Mouse (Mus musculus) neural tube, embryonic 11.5 days (tissue): ENCODE data around the gene Gipc2. TPM values are rescaled to one million over a fixed set of nuclear protein-coding genes. Genes with fewer than 3 reads are reported as not detected.

Experiments
- ATAC-seq: fragments of 200-750 bp; cut with Nextera tagmentation; 2 replicates; pipeline ENCODE4 v1.8.0; 2017; ENCODE audit warnings: moderate number of reproducible peaks, mild to moderate bottlenecking, moderate TSS enrichment, moderate library complexity; ENCODE audit not compliant: insufficient read depth, low FRiP score, low TSS enrichment
- DNase-seq: peaks from one replicate; pipeline ENCODE4 v3.0.0-alpha.2; 2015; ENCODE audit warnings: low spot score
- H3K27ac ChIP-seq: fragments of 300-500 bp; sonication (generic); 2 replicates; pipeline ENCODE4 v1.5.1; 2014; ENCODE audit warnings: low read depth, mild to moderate bottlenecking, low read length
- H3K27me3 ChIP-seq: fragments of 300-500 bp; sonication (generic); 2 replicates; pipeline ENCODE4 v1.6.1; 2014; ENCODE audit warnings: mild to moderate bottlenecking, low read length, mixed read lengths; ENCODE audit not compliant: control insufficient read depth, insufficient read depth
- H3K36me3 ChIP-seq: fragments of 300-500 bp; sonication (generic); 2 replicates; pipeline ENCODE4 v1.6.1; 2014; ENCODE audit warnings: mild to moderate bottlenecking, low read length, moderate library complexity, mixed read lengths; ENCODE audit not compliant: control insufficient read depth, insufficient read depth
- H3K4me1 ChIP-seq: fragments of 300-500 bp; sonication (generic); 2 replicates; pipeline ENCODE4 v1.6.1; 2014; ENCODE audit warnings: low read length, mixed read lengths; ENCODE audit not compliant: control insufficient read depth, insufficient read depth
- H3K4me2 ChIP-seq: fragments of 300-500 bp; sonication (generic); 2 replicates; pipeline ENCODE4 v1.6.1; 2014; ENCODE audit warnings: low read depth, mild to moderate bottlenecking, moderate library complexity
- H3K4me3 ChIP-seq: fragments of 300-500 bp; sonication (generic); 2 replicates; pipeline ENCODE4 v1.5.1; 2014; ENCODE audit warnings: low read depth, low read length
- H3K9ac ChIP-seq: fragments of 300-500 bp; sonication (generic); 2 replicates; pipeline ENCODE4 v1.6.1; 2014; ENCODE audit warnings: mild to moderate bottlenecking, low read length
- H3K9me3 ChIP-seq: fragments of 300-500 bp; sonication (generic); 2 replicates; pipeline ENCODE4 v1.6.1; 2016; ENCODE audit warnings: low read length; ENCODE audit not compliant: control insufficient read depth
- WGBS: fragments of 180-500 bp; shearing (Covaris S2); extraction: QIAGEN DNeasy Blood & Tissue Kit; methylation state at CpG from one replicate; pipeline ENCODE4 v1.1.7; 2014; 5-methylcytosine and 5-hydroxymethylcytosine counted together
- polyA plus RNA-seq: library from polyadenylated mRNA; unstranded; fragments of >200 nt; fragmentation: Nextera tagmentation; extraction: Ambion mirVana; gene quantifications from 2 replicates; pipeline ENCODE4 v1.2.1, GENCODE M21; 2014

Gipc2 gene
- polyA plus RNA-seq, 1 experiment from 2014 or later, result 1.1 TPM

DNA sequence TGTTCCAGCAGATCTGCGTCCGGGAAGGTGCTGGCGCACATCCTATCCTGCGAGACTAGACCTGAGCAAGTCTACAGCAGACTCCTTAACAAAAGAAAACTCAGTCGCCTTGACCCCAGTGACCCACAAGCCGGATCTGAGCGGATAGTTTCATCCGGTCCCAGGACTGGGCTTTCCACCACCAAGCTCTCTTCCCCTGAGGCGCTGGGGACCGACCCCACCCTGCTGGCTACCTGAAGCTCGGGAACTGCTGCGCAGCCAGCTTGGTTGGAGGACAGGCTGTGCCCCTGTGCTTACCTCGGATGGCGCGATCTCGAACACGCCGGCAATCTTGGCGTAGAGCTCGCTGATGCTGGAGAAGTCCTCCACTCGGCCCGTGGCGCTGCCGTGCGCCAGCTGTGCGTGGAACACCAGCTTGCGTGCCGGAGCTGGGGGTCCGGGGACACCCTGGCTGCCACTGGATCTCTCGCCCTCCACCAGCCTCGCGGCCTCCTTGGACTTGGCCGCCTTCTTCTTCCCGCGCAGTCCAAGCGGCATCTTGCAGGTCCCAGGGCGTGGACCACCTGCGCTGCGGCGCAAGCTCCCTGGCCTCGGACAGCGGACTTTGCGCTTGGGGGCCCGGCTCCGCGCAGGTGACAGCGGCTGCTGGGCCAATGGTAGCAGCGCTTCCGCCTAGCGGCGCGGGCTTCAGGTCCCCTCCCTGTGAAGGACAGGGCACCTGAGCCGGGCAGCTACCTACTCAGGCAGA is 505 bp downstream of the Gipc2 start:
- Histone ChIP-seq H3K4me3 (peak overlapping the region; percentile 52), H3K9ac (peak overlapping the region; percentile 60), H3K27me3 (peaks cover 14% of the 10 kb centered on the region), H3K36me3 (no peaks in the 10 kb centered on the region), H3K4me2 (peak overlapping the region; percentile 97), H3K4me1 (peaks cover 11% of the 10 kb centered on the region; the same call in 1 of the 2 replicates), H3K27ac (no peak overlapping the region), H3K9me3 (no peaks in the 10 kb centered on the region)
- ATAC-seq, result peak; percentile 56
- peak; percentile 55 for DNase-seq
- WGBS, result under 1% methylated on average over 53 of the region's 53 CpGs

GRCm38 (mm10) chr3:152165014-152165350 is 1.0 kb downstream of the Gipc2 start:
- Histone ChIP-seq H3K27me3 (peaks cover 14% of the 10 kb centered on the region), H3K27ac (no peak overlapping the region), H3K9ac (peak overlapping the region; percentile 60), H3K4me1 (peaks cover 11% of the 10 kb centered on the region; the same call in 1 of the 2 replicates), H3K4me3 (peak overlapping the region; percentile 52), H3K4me2 (peak overlapping the region; percentile 97), H3K36me3 (no peaks in the 10 kb centered on the region), H3K9me3 (no peaks in the 10 kb centered on the region)
- WGBS, result 28% methylated on average over 9 of the region's 9 CpGs
- ATAC-seq (no peak), DNase-seq (no peak)

GRCm38 (mm10) chr3:152163320-152163719 is 2.7 kb downstream of the Gipc2 start:
- Histone ChIP-seq H3K9ac (no peak overlapping the region), H3K4me2 (no peak overlapping the region), H3K27ac (no peak overlapping the region), H3K36me3 (no peaks in the 10 kb centered on the region), H3K9me3 (no peaks in the 10 kb centered on the region), H3K4me1 (peaks cover 11% of the 10 kb centered on the region; the same call in 1 of the 2 replicates), H3K4me3 (no peak overlapping the region), H3K27me3 (peaks cover 14% of the 10 kb centered on the region)
- 90% methylated on average over 8 of the region's 8 CpGs for WGBS
- no peak for ATAC-seq
- no peak for DNase-seq

- H3K4me2 ChIP-seq, result no peak overlapping the region
- no peak overlapping the region for H3K4me3 ChIP-seq
- H3K4me1 ChIP-seq, result 0 out of 2 replicates have a peak, but pooled peaks cover 5% of the 10 kb centered on the region
- no peak overlapping the region for H3K27ac ChIP-seq
- no peaks in the 10 kb centered on the region for H3K36me3 ChIP-seq
- ATAC-seq (no peak), DNase-seq (no peak)
- no peaks in the 10 kb centered on the region for H3K9me3 ChIP-seq
- H3K27me3 ChIP-seq, result peaks cover 8% of the 10 kb centered on the region
- WGBS, result 65% methylated on average over 4 of the region's 4 CpGs
- no peak overlapping the region for H3K9ac ChIP-seq
Measured at GRCm38 (mm10) chr3:152160607-152161006, 5.4 kb downstream of the Gipc2 start.

- H3K36me3 ChIP-seq, result no peaks in the 10 kb centered on the region
- no peak overlapping the region for H3K4me2 ChIP-seq
- no peak for ATAC-seq
- no peak overlapping the region for H3K4me3 ChIP-seq
- no peak for DNase-seq
- H3K27ac ChIP-seq, result no peak overlapping the region
- H3K4me1 ChIP-seq, result no peaks in the 10 kb centered on the region
- H3K9me3 ChIP-seq, result no peaks in the 10 kb centered on the region
- H3K9ac ChIP-seq, result no peak overlapping the region
- H3K27me3 ChIP-seq, result no peaks in the 10 kb centered on the region
Measured at GRCm38 (mm10) chr3:152159321-152159720, 6.7 kb downstream of the Gipc2 start.

- DNase-seq, result no peak
- H3K9ac ChIP-seq, result no peak overlapping the region
- H3K27ac ChIP-seq, result no peak overlapping the region
- H3K9me3 ChIP-seq, result no peaks in the 10 kb centered on the region
- no peak overlapping the region for H3K4me3 ChIP-seq
- H3K4me2 ChIP-seq, result no peak overlapping the region
- H3K4me1 ChIP-seq, result no peaks in the 10 kb centered on the region
- no peaks in the 10 kb centered on the region for H3K36me3 ChIP-seq
- no peaks in the 10 kb centered on the region for H3K27me3 ChIP-seq
- 67% methylated on average over 10 of the region's 10 CpGs for WGBS
- peak; percentile 36; the same call in 1 of the 2 replicates for ATAC-seq
Measured at GRCm38 (mm10) chr3:152158344-152159291, 7.4 kb downstream of the Gipc2 start.

DNA sequence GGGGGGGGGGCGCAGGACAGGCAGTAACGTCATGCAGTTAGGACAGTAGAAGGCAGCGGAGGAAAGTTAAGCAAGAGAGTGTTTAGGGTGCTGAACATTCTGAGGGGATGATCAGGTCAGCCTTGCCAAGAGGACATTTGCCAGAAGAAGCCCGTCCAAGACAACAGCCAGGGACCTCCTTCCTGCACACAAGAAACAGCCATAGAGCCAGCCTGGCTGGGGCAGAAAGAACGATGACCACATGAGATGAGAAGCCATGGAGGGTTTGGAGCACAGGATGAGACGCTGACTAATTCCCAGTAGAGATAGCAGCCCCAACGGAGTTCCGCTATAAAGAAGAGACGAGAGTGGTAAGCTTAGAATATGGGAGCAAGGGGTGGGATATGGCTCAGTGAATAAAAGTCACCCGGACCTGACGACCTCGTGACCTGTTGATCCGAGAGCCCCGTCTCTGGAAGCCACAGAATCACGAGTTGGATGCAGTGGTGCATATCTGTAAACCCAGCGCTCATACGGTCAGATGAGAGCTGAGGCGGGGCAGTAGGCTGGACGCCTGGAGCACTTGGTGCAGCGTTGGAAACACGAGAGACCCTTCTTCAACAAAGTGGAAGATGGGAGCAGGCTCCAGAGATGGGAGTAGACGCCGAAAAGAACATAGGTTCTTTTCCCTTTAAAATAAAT is 9.1 kb downstream of the Gipc2 start:
- Histone ChIP-seq H3K4me1 (no peaks in the 10 kb centered on the region), H3K27me3 (no peaks in the 10 kb centered on the region), H3K9me3 (no peaks in the 10 kb centered on the region), H3K4me3 (no peak overlapping the region), H3K27ac (no peak overlapping the region), H3K9ac (no peak overlapping the region), H3K36me3 (no peaks in the 10 kb centered on the region), H3K4me2 (no peak overlapping the region)
- ATAC-seq (no peak), DNase-seq (no peak)
- WGBS, result 84% methylated on average over 23 of the region's 23 CpGs

DNA sequence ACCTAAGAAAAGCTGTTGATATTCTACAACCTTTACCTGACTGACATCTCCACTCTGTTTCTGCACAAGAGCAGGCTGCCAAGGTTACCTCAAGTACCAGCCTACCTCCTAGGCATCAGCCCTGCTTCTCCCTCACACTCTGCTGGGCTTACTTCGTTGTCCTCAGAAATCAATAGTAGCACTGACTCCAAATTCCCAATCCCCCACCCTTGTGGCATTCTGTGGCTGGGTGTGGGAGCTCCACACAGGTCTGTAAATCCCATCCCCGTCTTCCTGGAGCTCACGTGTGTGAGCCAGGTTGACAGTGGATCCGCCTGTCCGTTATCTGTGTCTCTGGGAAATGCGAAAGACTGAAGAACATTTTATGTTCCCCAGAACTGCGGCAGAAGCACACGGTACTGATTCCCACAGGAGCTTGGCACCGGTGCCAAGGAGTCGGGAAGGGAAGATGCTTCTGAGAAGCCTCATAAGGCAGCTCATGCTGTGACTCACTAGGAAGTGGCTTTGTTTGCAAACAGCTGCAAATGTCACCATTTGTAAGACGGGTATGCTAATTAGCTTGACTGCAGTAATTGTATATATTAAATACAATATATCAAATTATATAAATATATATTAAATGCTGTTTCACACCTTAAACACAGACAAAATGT is 10.6 kb downstream of the Gipc2 start:
- Histone ChIP-seq H3K27ac (no peak overlapping the region), H3K36me3 (no peaks in the 10 kb centered on the region), H3K9ac (no peak overlapping the region), H3K9me3 (no peaks in the 10 kb centered on the region), H3K27me3 (no peaks in the 10 kb centered on the region), H3K4me1 (no peaks in the 10 kb centered on the region), H3K4me3 (no peak overlapping the region), H3K4me2 (no peak overlapping the region)
- ATAC-seq (no peak), DNase-seq (no peak)
- 58% methylated on average over 11 of the region's 11 CpGs for WGBS
